Mouse (Mus musculus): ENCODE data around the gene Zfyve9. TPM values are rescaled to one million over a fixed set of nuclear protein-coding genes. Genes with fewer than 3 reads are reported as not detected.

The Zfyve9 gene
- polyA plus RNA-seq, 1 experiment: 6.5 TPM

GRCm38 (mm10) chr4:108619587-108620341 lies 160.8 kb downstream of the Zfyve9 start, which contains the start of gene Cc2d1b:
Gene Cc2d1b (plus strand): TSS chr4:108619940.
- WGBS: 1% methylated on average over 86 of the region's 86 CpGs
- peak; percentile 50 for TF ChIP-seq POLR2A (IDR thresholded peaks at IDR 0.05; ENCODE audit: low read depth, low read length)
- no peak for TF ChIP-seq CTCF (conservative IDR thresholded peaks at IDR 0.05; ENCODE audit: insufficient read depth, insufficient read length, low read depth, low read length)
- peak; percentile 96 for DNase-seq

GRCm38 (mm10) chr4:108619165-108619564 lies 161.4 kb downstream of the Zfyve9 start:
- peak overlapping the region; percentile 93 for H3K4me3 ChIP-seq (ENCODE audit: insufficient read depth, low read depth, low read length)
- TF ChIP-seq POLR2A (IDR thresholded peaks at IDR 0.05; ENCODE audit: low read depth, low read length) (no peak), CTCF (conservative IDR thresholded peaks at IDR 0.05; ENCODE audit: insufficient read depth, insufficient read length, low read depth, low read length) (no peak)
- DNase-seq: no peak
- 1% methylated on average over 10 of the region's 10 CpGs for WGBS
- H3K4me1 ChIP-seq (ENCODE audit: control insufficient read depth, insufficient read depth, low read length): peaks cover 8% of the 10 kb centered on the region; the same call in 1 of the 2 replicates
- H3K36me3 ChIP-seq (ENCODE audit: control insufficient read depth, insufficient read depth, low read length): no peaks in the 10 kb centered on the region
- peak overlapping the region; percentile 76 for H3K27ac ChIP-seq (ENCODE audit: insufficient read depth, low read depth, low read length)
- H3K27me3 ChIP-seq (replicated peaks; ENCODE audit: control insufficient read depth, insufficient read depth, low read length): no peaks in the 10 kb centered on the region

More at GRCm38 (mm10) chr4:108619587-108620341, 160.8 kb downstream of the Zfyve9 start, which contains the start of gene Cc2d1b:
- Histone ChIP-seq H3K36me3 (ENCODE audit: control insufficient read depth, insufficient read depth, low read length) (no peaks in the 10 kb centered on the region; the same call in 1 of the 2 replicates), H3K27me3 (replicated peaks; ENCODE audit: control insufficient read depth, insufficient read depth, low read length) (no peaks in the 10 kb centered on the region), H3K27ac (ENCODE audit: insufficient read depth, low read depth, low read length) (peak within 1 kb of the TSS; percentile 76), H3K4me3 (ENCODE audit: insufficient read depth, low read depth, low read length) (peak within 1 kb of the TSS; percentile 93), H3K4me1 (ENCODE audit: control insufficient read depth, insufficient read depth, low read length) (peaks cover 8% of the 10 kb centered on the region; the same call in 1 of the 2 replicates)

GRCm38 (mm10) chr4:108618586-108618985 lies 162.0 kb downstream of the Zfyve9 start:
- no peak for DNase-seq
- Histone ChIP-seq H3K27ac (ENCODE audit: insufficient read depth, low read depth, low read length) (peak overlapping the region; percentile 76), H3K4me3 (ENCODE audit: insufficient read depth, low read depth, low read length) (peak overlapping the region; percentile 93; the same call in 1 of the 2 replicates), H3K4me1 (ENCODE audit: control insufficient read depth, insufficient read depth, low read length) (peaks cover 8% of the 10 kb centered on the region; the same call in 1 of the 2 replicates), H3K36me3 (ENCODE audit: control insufficient read depth, insufficient read depth, low read length) (no peaks in the 10 kb centered on the region), H3K27me3 (replicated peaks; ENCODE audit: control insufficient read depth, insufficient read depth, low read length) (no peaks in the 10 kb centered on the region)
- WGBS: 49% methylated on average over 4 of the region's 4 CpGs
- TF ChIP-seq CTCF (conservative IDR thresholded peaks at IDR 0.05; ENCODE audit: insufficient read depth, insufficient read length, low read depth, low read length) (no peak), POLR2A (IDR thresholded peaks at IDR 0.05; ENCODE audit: low read depth, low read length) (no peak)

GRCm38 (mm10) chr4:108610935-108611334 lies 169.7 kb downstream of the Zfyve9 start:
- no peak overlapping the region for H3K27ac ChIP-seq (ENCODE audit: insufficient read depth, low read depth, low read length)
- no peak for TF ChIP-seq CTCF (conservative IDR thresholded peaks at IDR 0.05; ENCODE audit: insufficient read depth, insufficient read length, low read depth, low read length)
- no peak for TF ChIP-seq POLR2A (IDR thresholded peaks at IDR 0.05; ENCODE audit: low read depth, low read length)
- no peaks in the 10 kb centered on the region for H3K4me1 ChIP-seq (ENCODE audit: control insufficient read depth, insufficient read depth, low read length)
- no peaks in the 10 kb centered on the region for H3K36me3 ChIP-seq (ENCODE audit: control insufficient read depth, insufficient read depth, low read length)
- H3K27me3 ChIP-seq (replicated peaks; ENCODE audit: control insufficient read depth, insufficient read depth, low read length): no peaks in the 10 kb centered on the region
- DNase-seq: no peak
- H3K4me3 ChIP-seq (ENCODE audit: insufficient read depth, low read depth, low read length): no peak overlapping the region
- 94% methylated on average over 5 of the region's 5 CpGs for WGBS

- no peaks in the 10 kb centered on the region for H3K27me3 ChIP-seq (replicated peaks; ENCODE audit: control insufficient read depth, insufficient read depth, low read length)
- no peak for DNase-seq
- H3K27ac ChIP-seq (ENCODE audit: insufficient read depth, low read depth, low read length): no peak overlapping the region
- H3K4me1 ChIP-seq (ENCODE audit: control insufficient read depth, insufficient read depth, low read length): no peaks in the 10 kb centered on the region
- 95% methylated on average over 3 of the region's 3 CpGs for WGBS
- no peak overlapping the region for H3K4me3 ChIP-seq (ENCODE audit: insufficient read depth, low read depth, low read length)
- H3K36me3 ChIP-seq (ENCODE audit: control insufficient read depth, insufficient read depth, low read length): no peaks in the 10 kb centered on the region
- no peak for TF ChIP-seq POLR2A (IDR thresholded peaks at IDR 0.05; ENCODE audit: low read depth, low read length)
- no peak for TF ChIP-seq CTCF (conservative IDR thresholded peaks at IDR 0.05; ENCODE audit: insufficient read depth, insufficient read length, low read depth, low read length)
Observed at GRCm38 (mm10) chr4:108608651-108609050, 171.9 kb downstream of the Zfyve9 start.

GRCm38 (mm10) chr4:108601870-108602269 lies 178.7 kb downstream of the Zfyve9 start:
- TF ChIP-seq POLR2A (IDR thresholded peaks at IDR 0.05; ENCODE audit: low read depth, low read length): no peak
- Histone ChIP-seq H3K4me3 (ENCODE audit: insufficient read depth, low read depth, low read length) (no peak overlapping the region), H3K36me3 (ENCODE audit: control insufficient read depth, insufficient read depth, low read length) (no peaks in the 10 kb centered on the region), H3K27me3 (replicated peaks; ENCODE audit: control insufficient read depth, insufficient read depth, low read length) (no peaks in the 10 kb centered on the region), H3K4me1 (ENCODE audit: control insufficient read depth, insufficient read depth, low read length) (no peaks in the 10 kb centered on the region), H3K27ac (ENCODE audit: insufficient read depth, low read depth, low read length) (no peak overlapping the region)
- no peak for DNase-seq
- WGBS: 95% methylated on average over 7 of the region's 7 CpGs

GRCm38 (mm10) chr4:108598306-108598705 lies 182.3 kb downstream of the Zfyve9 start:
- 76% methylated on average over 4 of the region's 4 CpGs for WGBS
- DNase-seq: no peak
- Histone ChIP-seq H3K4me1 (ENCODE audit: control insufficient read depth, insufficient read depth, low read length) (no peaks in the 10 kb centered on the region), H3K36me3 (ENCODE audit: control insufficient read depth, insufficient read depth, low read length) (no peaks in the 10 kb centered on the region), H3K27me3 (replicated peaks; ENCODE audit: control insufficient read depth, insufficient read depth, low read length) (no peaks in the 10 kb centered on the region), H3K4me3 (ENCODE audit: insufficient read depth, low read depth, low read length) (no peak overlapping the region), H3K27ac (ENCODE audit: insufficient read depth, low read depth, low read length) (no peak overlapping the region)
- TF ChIP-seq POLR2A (IDR thresholded peaks at IDR 0.05; ENCODE audit: low read depth, low read length): no peak
- TF ChIP-seq CTCF (conservative IDR thresholded peaks at IDR 0.05; ENCODE audit: insufficient read depth, insufficient read length, low read depth, low read length): no peak

Measured in kidney, adult 2 months (tissue).